Mouse (Mus musculus) retina, postnatal 1 day (tissue): ENCODE data around the gene Mtor.
A peak's percentile ranks its signal among the peaks of the same experiment; 100 is the strongest.

Source experiments
- DNase-seq: peaks from one replicate; pipeline ENCODE4 v3.0.0-alpha.2; 2012

Gene Mtor

DNA sequence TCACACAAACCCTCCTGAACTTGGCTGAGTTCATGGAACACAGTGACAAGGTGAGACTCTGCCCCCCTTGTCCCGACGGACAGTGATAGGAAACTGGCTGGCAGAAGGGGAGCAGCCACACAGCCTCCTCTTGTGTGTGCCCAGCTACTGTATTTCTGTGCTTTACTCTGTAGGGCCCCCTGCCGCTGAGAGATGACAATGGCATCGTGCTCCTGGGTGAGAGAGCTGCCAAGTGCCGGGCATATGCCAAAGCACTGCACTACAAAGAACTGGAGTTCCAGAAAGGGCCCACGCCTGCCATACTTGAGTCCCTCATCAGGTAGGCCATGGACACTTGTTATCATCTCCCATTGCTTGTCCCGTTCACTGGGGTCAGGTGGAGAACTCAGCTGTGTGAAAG lies 43.0 kb downstream of the Mtor start:
- DNase-seq: no peak

DNA sequence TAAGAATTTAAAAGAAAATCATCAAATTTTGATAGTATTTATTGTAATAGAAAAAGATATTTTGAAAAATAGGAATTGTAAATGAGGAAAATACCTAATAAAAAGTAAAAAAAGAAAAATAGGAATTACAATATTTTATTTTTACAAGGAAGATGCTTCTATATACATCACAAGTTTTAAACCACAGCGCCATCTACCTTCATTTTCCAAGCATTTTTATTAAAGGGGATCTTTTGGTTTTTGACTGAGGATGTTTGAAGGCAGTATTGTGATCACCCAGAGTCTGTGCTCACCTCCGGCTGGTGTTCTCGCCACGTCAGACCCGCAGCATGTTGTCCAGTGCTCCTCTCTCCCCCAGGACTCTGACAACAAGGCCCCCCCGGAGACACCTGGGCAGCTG lies 46.7 kb downstream of the Mtor start:
- DNase-seq: no peak

DNA sequence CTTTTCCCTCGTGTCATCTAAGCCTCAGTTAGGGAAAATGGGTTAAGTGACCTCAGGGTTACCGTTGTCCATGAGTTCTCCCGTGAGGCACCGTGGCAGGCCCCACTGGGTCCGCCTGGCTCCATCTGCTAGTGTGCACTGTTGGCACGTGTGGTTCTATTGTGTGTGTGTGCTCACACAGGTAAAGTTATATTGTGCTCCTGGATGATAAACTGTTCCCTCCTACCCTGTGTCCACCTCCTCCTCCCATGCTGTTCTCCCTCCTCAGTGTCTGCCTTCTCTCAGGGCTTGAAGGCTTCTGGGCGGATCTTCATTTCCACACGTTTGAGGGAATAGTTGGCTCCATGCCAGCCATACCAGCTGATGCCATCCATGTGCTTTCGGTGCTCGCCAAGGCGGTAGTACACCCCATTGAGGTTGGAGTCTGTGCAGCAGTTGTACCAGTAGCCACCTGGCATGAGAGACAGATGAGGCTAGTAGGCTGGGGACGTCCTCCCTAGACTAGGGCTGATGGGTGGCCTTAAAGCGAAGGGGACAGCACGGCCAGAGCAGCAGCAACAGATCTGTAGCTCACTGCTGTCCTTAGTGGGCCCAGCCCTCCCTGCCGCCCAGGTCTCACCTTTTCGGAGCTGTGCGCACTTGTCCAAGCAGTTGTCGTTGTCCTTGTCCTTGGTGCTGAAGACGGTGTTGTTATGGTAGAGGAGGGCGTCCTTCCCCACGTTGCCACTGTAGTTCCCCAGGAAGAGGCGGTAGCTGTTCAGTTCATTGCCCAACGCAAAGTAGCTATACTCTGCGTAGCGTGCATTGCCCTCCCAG lies 47.7 kb downstream of the Mtor start:
- DNase-seq: peak; percentile 60

DNA sequence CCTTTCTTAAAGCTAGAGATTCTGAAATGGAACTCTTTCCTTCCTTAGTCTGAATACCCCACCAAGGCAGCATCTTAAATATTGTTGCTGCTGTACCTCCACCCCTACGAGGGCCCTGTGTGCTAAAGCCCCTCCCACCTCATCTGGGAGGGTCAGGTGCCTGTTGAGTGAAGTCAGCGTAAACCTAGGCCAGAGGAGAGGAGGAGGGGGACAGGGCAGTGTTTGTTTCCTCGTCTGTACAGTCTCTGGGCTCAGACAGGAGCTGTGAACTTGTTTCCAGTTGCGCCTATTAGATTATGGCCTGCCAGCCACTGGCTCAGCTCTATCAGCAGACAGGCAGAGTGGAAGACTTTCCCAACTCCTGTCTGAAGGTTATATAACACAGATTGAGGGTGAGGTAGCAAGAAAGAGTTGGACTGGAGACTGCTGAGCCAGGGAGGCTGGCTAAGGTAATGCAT lies 52.0 kb downstream of the Mtor start, which contains the start of gene Angptl7:
Gene Angptl7 (minus strand): TSS at position 51 of the 458 bp plus-strand sequence.
- DNase-seq: no peak

DNA sequence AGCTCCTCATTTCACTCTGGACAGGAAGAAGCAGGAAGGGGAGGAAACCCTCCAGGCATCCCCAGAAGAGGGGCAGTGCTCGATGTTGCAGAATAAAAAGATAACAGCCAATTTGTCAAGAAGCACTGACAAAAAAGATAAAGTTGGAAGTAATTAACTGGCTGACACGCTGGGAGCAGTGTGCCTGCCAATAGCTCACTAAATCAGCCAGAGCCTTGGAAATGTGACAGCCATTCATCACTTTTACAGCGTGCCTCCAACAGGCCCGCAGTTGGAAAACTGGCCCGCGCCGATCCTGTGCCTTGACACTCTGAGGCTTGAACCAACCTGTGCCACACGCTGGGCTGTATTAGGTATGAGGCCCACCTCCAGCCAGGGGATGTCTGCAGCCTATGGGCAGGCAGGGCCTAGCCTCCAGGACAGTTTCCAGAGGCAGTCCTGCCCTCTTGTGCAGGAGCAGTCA lies 56.1 kb downstream of the Mtor start:
- DNase-seq: no peak

DNA sequence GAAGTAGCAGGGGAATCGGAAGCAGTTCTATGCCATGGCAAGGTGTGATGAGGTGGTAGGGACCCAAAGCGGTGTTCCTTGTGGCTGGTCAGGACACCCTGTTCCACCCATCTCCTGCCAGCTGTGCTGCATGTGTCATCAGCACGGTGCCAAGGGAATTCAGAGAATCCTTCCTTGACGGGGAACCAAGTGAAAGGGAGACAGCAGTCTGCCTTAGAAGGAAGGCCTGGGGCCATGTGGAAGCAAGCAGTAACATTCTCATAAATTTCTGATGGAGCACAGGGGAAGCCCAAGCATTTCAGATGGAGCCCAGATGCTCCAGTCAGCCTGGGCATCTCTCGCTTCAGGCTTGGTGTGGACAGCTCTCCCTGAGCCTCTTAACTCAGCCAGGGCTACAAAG lies 59.2 kb downstream of the Mtor start:
- DNase-seq: peak; percentile 6

DNA sequence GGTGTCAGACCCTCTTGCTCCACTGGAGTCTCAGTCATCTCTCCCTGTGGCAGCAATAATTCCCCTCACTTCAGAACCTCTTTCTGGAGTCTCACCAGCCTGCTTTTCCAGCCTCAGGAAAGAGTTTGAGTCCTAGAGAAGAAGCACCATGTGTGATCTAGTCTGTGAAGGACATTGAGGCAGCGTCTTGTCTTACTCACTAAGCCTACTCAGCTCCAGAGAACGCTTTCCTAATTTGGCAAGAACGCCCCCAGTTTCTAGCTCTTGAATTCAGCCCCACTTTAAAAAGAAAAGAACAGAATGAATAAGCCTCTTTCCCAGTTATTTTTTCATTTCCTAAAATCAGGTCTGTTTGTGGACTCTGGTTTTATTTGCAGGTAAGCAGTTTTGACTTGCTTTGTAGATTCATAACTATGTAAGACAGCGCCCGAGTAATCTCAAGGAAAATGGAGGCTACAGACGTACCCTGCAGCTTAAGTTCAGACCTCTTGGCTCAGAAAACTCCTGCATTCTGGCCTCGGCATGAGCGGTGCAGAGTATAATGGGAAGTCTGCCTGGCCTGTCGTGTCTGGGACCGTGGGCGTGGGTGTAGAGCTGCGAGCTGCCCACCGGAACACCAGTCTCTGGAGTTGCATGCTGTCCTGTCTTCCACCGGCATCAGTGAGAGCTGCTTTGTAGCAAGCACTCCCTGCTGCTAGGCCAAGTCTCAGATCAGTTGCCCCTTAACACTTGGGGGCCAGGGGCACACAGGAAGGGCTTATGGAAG lies 59.9 kb downstream of the Mtor start:
- no peak for DNase-seq

DNA sequence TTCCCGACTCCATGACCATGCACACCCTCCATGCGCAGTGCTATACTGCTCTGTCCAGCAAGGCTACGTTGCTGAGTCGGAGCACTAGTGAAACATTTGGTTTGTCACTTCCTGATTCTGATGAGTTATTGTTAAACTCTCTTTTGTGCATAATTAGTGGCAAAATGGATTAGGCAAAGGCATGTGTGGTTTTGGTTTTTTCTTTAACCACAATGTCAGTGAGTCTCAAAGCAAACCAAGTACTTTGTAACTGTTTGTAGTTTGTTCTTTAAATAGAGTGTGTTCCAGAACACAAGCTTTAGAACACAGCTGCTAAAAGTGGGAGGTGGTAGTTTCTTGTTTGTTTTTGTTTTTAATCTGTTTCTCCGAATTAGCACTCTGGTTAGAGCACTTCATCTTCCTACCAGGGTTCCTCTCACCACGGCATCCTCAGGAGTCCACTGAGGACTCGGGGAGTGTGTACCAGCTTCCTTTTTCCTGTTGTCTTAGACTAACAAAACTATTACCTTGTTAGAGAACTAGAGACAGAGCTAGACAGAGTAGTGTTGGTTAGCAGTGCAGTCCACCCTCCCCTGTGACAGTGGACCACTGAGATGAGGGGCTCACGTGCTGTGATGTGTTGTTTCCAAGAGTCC lies 61.2 kb downstream of the Mtor start:
- DNase-seq: no peak

DNA sequence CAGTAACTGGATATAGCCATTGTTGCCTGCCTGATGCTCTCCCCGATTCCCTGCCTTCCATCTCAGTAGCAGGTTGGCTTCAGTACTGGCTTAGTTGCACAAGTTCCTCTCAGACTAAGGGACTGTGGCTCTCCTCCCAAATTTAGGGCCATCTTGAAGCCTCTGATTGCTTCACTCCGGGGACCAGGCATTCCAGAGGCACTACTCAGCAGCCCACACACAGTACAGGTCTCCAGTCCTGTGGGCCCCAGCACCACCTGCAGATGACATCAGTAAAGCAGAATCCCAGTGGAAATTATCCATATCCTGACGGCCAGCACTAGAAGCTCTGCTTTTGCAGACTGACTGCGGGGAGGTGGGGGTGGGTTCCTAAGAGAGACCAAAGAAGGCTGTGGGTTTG lies 62.3 kb downstream of the Mtor start:
- DNase-seq: no peak

DNA sequence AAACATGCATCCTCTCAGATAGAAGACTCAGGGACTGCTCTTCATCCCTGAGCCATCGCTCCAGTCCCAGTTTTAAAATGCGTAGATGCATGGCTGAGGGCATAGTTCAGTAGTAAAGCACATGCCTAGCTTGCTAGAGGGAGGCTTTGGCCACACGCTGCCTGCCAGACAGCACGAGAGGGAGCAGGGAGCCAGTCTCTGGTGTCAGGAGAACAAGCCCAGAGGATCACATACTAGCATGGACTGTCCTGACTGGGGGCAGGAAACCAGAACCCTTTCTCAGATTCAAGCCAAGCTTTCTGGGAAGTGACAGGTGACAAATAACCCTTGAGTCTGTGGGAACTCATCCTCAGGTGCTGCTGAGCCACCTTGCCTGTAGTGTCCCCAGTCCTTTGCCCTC lies 62.9 kb downstream of the Mtor start:
- DNase-seq: no peak

DNA sequence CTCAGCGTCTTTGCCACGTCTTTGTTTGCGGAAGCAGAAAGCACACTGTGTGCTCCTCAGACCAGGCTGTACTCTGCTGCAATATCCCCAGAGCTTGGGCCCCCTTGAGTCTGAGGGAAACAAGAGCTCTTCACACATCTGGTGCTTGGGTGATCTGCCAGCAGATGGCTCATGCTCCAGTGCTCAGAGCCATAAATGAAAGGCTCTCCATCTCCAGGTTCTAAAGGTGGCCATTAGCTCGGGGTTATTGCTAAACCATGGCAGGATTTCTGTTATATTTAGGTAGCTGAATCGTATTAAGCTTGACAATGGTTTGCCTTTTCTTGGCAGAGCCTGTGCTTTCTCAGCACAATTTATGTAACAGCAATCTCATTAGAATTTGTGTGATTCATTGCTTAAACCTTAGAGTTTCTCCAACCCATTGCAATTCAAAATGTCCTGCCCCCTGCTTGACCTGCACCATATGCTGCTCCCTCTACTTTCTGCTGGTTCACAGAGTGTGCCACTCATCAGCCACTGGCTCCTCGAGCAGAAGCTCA lies 64.7 kb downstream of the Mtor start:
- no peak for DNase-seq

DNA sequence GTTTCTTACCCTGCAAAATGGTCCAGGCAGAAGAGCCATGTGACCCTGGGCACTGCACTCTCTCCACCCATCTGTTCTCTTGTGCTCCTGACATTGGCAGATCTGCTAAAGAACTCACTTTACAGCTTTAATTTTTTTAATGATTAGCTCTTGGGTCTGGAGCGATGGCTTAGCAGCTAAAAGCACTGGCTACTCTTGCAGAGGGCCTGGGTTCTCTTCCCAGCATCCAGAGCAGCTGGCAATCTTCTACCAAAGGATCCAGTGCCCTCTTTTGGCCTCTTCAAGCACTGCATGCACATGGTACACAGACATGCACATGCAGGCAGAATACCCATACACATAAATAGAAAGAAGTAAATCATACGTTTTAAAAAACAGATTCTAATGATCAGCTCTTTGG lies 66.9 kb downstream of the Mtor start:
- DNase-seq: no peak

DNA sequence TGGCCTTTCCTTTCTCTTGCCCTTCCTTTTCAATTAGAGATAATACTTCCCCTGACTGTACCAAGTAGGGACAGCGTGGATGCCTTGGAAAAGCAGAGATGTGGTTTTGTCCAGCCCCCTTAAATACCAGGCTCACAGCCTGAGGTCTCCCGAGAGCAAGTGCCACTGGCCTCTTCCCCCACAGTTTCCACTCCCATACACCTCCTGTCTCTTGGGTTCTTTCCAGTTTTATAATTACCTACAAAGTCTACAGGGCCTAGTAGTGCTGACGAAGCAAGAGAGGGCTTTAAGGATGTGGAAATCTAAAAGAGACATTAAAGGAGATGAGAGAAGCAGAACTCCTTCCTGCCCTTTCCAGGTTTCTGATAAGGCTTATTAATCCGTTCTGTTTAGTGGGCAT lies 69.4 kb downstream of the Mtor start:
- no peak for DNase-seq

DNA sequence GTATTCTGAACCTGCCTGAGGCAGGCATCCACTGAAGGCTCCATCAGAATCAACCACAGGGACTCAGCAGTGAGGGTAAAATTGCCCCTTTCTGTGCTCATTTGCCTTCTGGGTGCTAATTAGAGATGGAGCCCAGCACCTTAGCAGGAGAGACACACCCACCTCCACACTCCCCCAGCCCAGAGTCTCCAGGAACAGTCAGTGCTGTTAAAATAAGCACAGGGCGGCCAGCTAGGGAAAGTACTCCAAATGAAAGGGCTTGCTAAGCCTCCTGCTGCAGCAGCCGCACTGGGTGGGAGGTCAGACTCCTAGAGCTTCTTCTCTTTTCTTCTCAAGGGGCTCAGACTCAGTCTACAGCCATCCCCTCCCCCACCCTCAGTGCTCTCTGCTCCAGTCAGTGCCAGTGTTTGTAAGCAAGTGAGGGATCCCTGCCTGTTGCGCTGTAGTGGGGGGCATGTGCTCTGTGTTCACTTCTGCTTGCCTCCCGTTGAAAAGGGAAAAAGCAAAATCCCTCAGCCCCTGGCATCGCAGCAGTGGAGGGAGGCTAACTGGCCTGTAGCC lies 69.9 kb downstream of the Mtor start:
- DNase-seq: no peak

DNA sequence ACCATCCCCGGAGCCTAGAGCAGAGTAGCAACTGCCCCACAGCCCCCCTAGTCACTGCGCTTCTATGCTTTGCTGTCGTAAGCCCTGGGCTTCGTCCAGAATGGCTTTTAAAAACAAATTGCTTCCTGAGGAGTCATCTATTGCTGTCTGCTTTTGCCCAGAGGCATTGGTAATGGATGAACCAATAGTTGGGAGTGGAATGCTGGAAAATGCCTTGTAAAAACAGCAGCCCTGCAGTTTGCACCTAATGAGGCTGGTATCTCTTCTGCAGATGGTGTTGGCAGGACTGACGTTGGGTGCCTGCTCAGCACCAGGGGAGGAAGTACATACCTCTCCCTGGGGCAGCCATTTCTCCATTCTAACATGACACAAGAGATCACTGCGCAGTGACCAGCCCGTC lies 75.1 kb downstream of the Mtor start:
- DNase-seq: peak; percentile 5

DNA sequence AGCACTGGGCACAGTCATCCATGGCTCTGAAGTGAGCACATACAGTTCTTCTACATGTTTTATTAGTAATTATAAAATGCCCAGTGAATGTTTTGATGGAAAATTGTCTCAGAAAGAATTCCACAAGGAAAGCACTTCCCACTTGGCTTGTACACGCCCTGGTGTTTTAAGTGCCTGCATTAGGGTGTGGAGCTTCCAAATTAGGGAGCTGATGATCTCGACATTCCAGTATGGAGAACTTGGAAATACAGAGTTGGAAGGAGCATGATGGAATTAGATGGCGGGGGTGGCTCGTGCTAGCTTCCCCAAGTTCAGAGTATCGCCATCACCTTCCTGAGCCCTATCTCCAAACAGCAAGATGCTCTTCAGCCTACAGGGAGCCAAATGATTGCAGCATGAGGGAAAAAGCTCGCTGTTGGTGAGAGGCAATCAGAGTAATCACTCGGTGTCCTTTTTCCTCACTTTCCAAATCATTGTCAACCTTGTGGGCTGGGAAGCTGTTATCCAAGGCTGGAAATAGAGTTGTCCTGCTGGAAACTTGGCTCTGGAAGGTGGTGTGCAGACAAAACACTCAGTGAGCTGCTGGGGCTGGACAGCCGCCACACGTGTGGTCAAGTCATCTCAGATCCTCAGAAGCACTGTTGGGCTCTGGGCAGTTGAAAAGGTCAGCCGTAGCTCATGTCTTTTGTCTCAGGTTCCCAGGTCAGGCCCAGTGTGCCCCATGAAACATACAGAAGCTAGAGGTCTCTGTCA lies 78.9 kb downstream of the Mtor start:
- DNase-seq: no peak

DNA sequence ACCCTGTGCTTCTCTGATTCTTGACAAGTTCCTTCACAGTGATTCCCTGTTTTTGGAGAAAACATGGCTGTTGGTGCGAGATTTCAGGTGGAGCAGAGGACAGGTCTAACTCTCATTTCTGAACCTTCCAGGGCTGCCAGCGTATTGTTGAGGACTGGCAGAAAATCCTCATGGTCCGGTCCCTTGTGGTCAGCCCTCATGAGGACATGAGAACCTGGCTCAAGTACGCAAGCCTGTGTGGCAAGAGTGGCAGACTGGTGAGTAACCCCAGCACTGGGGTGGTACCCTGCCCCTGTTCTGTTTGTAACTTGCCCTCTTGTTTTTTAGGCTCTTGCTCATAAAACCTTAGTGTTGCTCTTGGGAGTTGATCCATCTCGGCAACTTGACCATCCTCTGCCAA lies 81.9 kb downstream of the Mtor start:
- no peak for DNase-seq

DNA sequence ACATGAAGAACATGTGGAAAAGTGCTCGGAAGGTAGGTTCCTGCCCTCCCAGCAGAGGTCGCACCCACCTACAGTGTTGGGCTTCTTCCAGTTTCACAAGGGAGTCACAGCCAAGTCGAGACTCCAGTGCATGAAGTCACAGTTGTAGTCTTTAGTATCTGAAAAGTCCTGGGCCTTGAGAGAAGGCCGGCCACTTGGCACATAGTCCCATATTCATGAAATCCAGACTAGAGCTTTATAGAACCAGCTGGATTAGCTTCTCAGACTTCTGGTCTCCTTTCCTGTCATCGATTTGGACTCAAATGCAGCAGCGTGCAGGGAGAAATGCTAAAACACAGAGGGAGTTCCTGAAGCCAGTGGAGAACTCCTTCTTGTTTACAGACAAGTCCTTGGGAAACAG lies 82.4 kb downstream of the Mtor start:
- no peak for DNase-seq

DNA sequence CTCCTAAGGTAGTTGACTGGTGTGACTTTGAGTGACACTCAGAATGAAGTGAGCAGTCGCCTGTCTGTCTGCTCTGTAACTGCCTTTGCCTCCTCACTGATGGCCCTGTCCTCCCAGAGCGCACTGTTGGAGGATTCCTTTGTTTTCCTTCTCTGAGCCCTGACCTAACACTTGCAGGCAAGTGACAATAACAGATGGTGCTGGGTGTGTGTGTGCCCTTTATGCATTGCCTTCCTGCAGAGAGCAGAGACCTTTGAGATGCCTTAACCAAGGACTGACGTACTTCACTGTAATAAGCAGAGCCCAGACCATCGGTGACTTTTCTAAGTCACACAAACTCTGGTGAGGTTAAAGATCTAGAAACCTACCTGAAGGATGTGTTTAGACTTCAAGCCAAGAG lies 82.9 kb downstream of the Mtor start:
- DNase-seq: no peak

DNA sequence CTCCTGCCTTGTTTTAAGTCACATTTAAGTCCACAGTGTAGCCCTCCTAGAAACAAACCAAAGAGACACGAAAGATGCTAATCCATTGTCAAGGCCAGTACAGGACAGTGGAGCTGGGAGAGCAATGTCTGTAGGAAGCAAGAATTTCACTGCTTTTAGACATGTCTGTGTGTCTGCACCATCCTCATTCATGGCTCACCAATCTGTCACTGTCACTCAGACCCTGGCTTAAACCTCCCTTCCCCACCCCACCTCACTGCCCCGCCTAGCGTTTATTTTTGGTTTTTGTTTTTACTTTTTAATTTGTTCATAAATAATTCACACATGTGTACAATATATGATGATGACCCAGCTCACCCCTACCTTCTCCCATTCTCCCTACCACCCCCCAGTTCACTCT lies 84.1 kb downstream of the Mtor start:
- no peak for DNase-seq

DNA sequence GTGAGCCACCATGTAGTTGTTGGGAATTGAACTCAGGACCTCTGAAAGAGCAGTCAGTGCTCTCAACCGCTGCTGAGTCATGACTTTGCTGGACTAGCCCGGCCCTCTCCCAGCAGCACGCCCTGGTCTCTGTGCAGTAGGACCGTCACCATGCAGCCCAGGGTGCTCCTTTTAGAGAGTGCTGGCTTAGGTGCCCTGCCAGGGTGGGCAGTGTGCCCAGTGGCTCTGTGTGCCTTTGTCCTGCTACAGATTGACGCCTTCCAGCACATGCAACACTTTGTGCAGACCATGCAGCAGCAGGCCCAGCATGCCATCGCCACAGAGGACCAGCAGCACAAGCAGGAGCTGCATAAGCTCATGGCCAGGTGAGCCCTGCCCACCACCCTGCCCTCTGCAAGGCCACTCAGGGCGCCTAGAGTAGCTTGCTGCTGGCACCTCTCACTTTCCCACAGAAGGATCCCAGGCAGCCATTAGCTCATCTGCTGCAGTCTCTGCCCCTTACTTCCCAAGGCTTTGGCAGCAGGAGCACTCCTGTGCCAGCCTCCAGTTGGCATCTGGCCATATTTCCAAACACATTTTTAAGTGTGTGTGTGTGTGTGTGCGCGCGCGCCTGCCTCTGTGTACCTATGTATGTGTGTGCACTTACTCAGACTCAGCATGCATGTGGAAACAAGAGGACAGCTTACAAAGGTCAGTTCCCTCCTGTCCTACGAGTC lies 85.4 kb downstream of the Mtor start:
- DNase-seq: no peak

DNA sequence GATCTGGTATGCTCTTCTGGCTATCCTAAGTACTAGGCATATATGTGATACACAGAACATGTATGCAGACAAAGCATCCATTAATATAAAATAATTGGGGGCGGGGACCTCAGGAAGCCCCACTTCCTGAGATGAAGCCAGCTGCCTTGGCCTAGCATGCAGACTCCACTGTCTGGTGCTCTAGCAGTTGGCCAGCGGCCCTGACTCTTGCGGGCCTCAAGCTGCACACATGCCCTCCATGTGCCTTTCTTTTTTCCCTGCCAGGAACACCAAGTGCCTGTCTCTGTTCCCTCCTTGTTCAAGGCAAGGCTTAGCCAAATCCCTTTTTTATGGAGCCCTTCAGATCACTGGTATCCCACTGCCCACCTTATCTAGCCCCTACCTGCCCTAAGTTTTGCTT lies 87.5 kb downstream of the Mtor start:
- DNase-seq: no peak
